Mouse (Mus musculus) mouse trophoblast stem cell (cell line): ENCODE results near the gene Dnajc7.
"Not testable (repeated sequence)": the region's sequence is repeated elsewhere in the genome, so short reads cannot be mapped to it uniquely, and the experiment has no call there.

ENCODE experiments used
- in situ Hi-C, 2 experiments: fragments of 300-500 bp; cut with MseI, MboI; formaldehyde crosslinking; loops; 2 replicates in 1 of 2; 3 replicates in 1 of 2; pipeline ENCODE4 v1.15.1; 2025

The Dnajc7 gene

GRCm38 (mm10) chr11:100550101-100550500 is 69.9 kb downstream of the Dnajc7 start:
- in situ Hi-C loops = no loop called here

DNA sequence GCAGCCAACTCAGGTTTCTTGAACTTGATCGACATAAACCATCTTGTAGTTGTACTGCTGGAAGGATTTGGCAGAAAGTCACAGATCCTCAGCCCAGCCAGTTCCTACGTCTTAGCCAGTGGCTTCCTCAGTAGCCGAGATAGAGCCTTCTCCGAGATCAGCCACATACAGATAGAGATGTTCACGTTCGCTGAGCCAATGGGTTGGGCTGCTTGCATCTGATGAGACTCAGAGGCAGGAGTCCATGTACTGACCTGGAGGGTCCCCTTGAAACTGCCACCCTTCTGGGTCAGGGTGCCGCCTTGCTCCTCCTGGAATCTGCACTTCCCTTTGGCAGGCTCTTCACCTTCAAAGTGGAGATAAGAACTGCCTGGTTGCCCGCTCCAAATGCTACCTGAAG is 70.5 kb downstream of the Dnajc7 start:
- in situ Hi-C loops = no loop called here

DNA sequence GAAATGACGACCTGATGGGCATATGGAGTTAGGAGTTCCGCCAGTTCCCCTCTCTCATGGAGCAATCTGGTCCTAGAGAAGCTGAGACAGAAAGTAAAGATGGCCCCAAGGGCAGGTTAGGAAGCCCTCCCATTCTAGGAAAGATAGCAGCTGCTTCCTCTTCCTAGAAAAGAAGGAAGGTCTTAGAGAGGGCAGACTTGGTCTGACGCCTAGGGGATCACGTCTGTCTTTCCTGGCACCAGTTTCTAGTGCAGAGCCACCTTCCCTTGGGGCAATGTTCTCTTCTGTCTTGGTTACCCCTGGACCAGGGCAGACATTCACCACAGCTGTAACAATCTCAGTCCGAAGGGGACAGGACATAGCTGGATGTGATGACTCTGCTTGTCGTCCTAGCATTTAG is 71.8 kb downstream of the Dnajc7 start:
- in situ Hi-C loops = no loop called here

DNA sequence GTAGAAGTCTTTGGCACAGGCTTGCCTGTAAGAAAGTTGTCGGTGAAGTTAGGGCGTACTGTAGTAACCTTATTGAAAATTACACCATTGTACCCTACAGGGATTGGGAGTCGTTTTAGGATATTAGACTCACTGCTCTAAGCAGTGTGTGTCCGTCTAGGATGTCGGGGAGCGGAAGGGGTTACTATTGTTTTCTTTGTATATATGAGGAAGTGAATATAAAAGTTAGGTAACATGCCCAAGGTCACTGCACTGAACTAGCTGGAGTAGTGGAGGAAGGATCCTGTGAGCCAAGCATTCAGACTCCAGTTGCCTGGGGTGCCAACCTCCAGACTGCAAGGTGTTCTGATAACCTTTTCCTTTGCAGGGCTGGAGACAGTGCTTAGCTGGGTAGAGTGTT is 73.0 kb downstream of the Dnajc7 start:
- in situ Hi-C loops = no loop called here

GRCm38 (mm10) chr11:100545746-100546085 is 74.3 kb downstream of the Dnajc7 start:
- in situ Hi-C loops = no loop called here

GRCm38 (mm10) chr11:100544832-100545745 is 74.9 kb downstream of the Dnajc7 start, which contains the start of gene Ttc25:
TSS of gene Ttc25 (plus strand) at chr11:100545607.
- in situ Hi-C loops = no loop called here

DNA sequence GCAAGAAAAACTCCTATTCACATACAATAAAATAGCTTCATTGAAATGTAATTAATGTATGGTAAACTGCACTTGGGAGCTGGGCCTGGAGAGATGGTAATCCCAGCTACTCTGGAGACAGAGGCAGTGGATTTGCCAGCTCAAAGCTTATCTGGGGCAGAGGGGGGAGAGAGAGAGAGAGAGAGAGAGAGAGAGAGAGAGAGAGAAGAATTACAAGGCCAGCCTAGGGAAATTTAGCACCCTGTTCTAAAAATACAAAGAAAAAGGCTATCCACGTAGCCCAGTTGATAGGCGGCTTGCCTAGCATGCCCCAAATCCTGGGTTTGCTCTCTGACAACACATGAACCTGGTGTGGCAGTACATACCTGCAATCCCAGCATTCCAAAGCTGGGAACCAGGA is 78.4 kb downstream of the Dnajc7 start:
- in situ Hi-C loops = no loop called here

GRCm38 (mm10) chr11:100540966-100541365 is 79.0 kb downstream of the Dnajc7 start:
- in situ Hi-C loops = no loop called here

DNA sequence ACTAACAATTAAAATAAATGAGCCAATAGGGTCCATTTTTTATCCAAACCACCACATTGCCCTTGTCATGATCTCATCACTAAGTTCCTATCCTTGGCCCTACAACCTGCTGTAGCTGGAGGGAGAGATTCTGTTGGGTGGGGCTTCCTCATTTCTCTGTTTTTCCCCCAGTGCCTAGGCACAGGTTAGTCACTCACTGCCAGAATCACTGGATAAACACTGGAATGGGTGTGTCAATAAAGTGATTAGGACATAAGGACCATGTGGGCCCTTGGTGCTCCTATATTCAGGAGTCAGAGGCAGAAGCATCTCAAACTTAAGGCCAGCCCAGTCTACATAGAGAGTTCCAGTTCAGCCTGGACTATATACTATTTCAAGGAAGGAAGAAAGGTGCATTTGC is 83.5 kb downstream of the Dnajc7 start:
- in situ Hi-C loops = no loop called here

GRCm38 (mm10) chr11:100535996-100536395 is 84.0 kb downstream of the Dnajc7 start:
- in situ Hi-C loops = no loop called here

- in situ Hi-C loops = not testable (repeated sequence)
Measured at GRCm38 (mm10) chr11:100534821-100535220, 85.1 kb downstream of the Dnajc7 start.

GRCm38 (mm10) chr11:100534411-100534810 is 85.6 kb downstream of the Dnajc7 start:
- in situ Hi-C loops = not testable (repeated sequence)

DNA sequence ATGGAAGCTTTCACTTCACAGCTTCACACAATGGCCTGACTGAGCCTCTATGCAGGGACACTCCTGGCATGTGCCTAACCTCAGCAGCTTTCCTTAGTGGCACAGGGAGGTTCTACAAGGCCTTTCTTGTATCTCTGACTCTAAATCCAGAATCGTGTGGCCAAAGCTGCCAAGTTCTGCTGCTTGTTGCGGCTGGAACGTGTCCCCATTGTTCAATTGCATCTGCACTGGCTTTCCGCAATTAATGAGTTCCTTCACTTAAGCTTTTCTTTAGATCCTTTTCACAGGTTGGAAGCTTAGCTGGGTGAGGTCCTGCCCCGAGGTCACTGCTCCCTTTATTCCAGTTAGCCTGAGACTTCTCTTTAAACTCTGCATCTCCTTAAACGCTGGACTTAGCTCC is 86.1 kb downstream of the Dnajc7 start:
- in situ Hi-C loops = no loop called here
